Mouse (Mus musculus): ENCODE results near the gene Usp12.

The Usp12 gene

GRCm38 (mm10) chr5:146692361-146692975, 102.3 kb downstream of the Usp12 start:
- DNase-seq, result peak; percentile 77 to 92

GRCm38 (mm10) chr5:146691745-146692144, 103.1 kb downstream of the Usp12 start:
- no peak for DNase-seq

GRCm38 (mm10) chr5:146687541-146688313, 107.1 kb downstream of the Usp12 start:
- DNase-seq, result no peak

- no peak for DNase-seq
These were observed 107.9 kb downstream of the Usp12 start for GRCm38 (mm10) chr5:146686954-146687353.
